Mouse (Mus musculus): ENCODE results near the gene Acsf2. TPM values are rescaled to one million over a fixed set of nuclear protein-coding genes. Genes with fewer than 3 reads are reported as not detected.

Acsf2 gene
- total RNA-seq, 2 experiments from 2014 or later = 1.6 to 3.3 TPM

GRCm38 (mm10) chr11:94548041-94548784, 53.5 kb downstream of the Acsf2 start:
- DNase-seq = peak; percentile 34

GRCm38 (mm10) chr11:94547271-94547670, 54.4 kb downstream of the Acsf2 start:
- no peak for DNase-seq

- no peak for DNase-seq
These were observed 55.3 kb downstream of the Acsf2 start for GRCm38 (mm10) chr11:94546381-94546780.

- DNase-seq = peak; percentile 27
These were observed 57.2 kb downstream of the Acsf2 start for GRCm38 (mm10) chr11:94544422-94544821.

- DNase-seq = peak; percentile 83
These were observed 57.7 kb downstream of the Acsf2 start for GRCm38 (mm10) chr11:94543932-94544331.

GRCm38 (mm10) chr11:94543344-94543743, 58.3 kb downstream of the Acsf2 start:
- DNase-seq = no peak

- DNase-seq = no peak
These were observed 59.3 kb downstream of the Acsf2 start for GRCm38 (mm10) chr11:94542400-94542799.

- no peak for DNase-seq
These were observed 61.9 kb downstream of the Acsf2 start for GRCm38 (mm10) chr11:94539761-94540160.

- DNase-seq = no peak
These were observed 62.9 kb downstream of the Acsf2 start for GRCm38 (mm10) chr11:94538733-94539292.

- DNase-seq = no peak
These were observed 68.5 kb downstream of the Acsf2 start for GRCm38 (mm10) chr11:94533171-94533570.

- DNase-seq = no peak
These were observed 72.8 kb downstream of the Acsf2 start for GRCm38 (mm10) chr11:94528879-94529278.

- DNase-seq = no peak
These were observed 75.3 kb downstream of the Acsf2 start for GRCm38 (mm10) chr11:94526171-94526879.

- no peak for DNase-seq
These were observed 80.3 kb downstream of the Acsf2 start, which contains the start of gene Mycbpap for GRCm38 (mm10) chr11:94521219-94521843. Mycbpap (minus strand) TSS chr11:94521742.

GRCm38 (mm10) chr11:94513452-94513851, 88.2 kb downstream of the Acsf2 start:
- DNase-seq = no peak

- no peak for DNase-seq
These were observed 92.7 kb downstream of the Acsf2 start for GRCm38 (mm10) chr11:94508976-94509375.

Other genes with a start within 250 kb of the Acsf2 start
- gene Abcc3, start 208.9 kb downstream of the Acsf2 start, total RNA-seq (2021) = under 1 TPM; 0.90 to 0.94 TPM
- gene Cacna1g, start 127.7 kb downstream of the Acsf2 start, total RNA-seq (2021) = 1 to 10 TPM; 2.0 to 3.2 TPM
- not detected for gene Spata20, start 115.7 kb downstream of the Acsf2 start, total RNA-seq (2021)
- gene Epn3, start 101.9 kb downstream of the Acsf2 start, total RNA-seq (2021) = under 1 TPM; 0.08 to 0.43 TPM
- not detected for gene Mycbpap, start 80.1 kb downstream of the Acsf2 start, total RNA-seq (2021)
- 1 to 10 TPM; 2.6 to 4.1 TPM for gene Rsad1, start 52.6 kb downstream of the Acsf2 start, total RNA-seq (2021)
- gene Chad, start 36.8 kb downstream of the Acsf2 start, total RNA-seq (2021) = 10 to 100 TPM in 1 of 2 experiments, 1 to 10 TPM in 1; 5.4 to 17.5 TPM
- 10 to 100 TPM; 32.5 to 34.9 TPM for gene Lrrc59, start 27.9 kb upstream of the Acsf2 start, total RNA-seq (2021)
- gene Mrpl27, start 51.9 kb upstream of the Acsf2 start, total RNA-seq (2021) = 10 to 100 TPM; 52.9 to 56.8 TPM
- gene Eme1, start 52.1 kb upstream of the Acsf2 start, total RNA-seq (2021) = under 1 TPM in 1 of 2 experiments, not detected in 1; 0.48 TPM
- gene Xylt2, start 75.6 kb upstream of the Acsf2 start, total RNA-seq (2021) = 1 to 10 TPM; 4.0 to 5.1 TPM
- not detected for gene Gm11541, start 102.6 kb upstream of the Acsf2 start, total RNA-seq (2021)
- 1 to 10 TPM in 1 of 2 experiments, under 1 TPM in 1; 0.67 to 1.1 TPM for gene Cdc34b, start 139.9 kb upstream of the Acsf2 start, total RNA-seq (2021)
- not detected for gene Tmem92, start 180.8 kb upstream of the Acsf2 start, total RNA-seq (2021)